Mouse (Mus musculus) hindlimb bud, embryonic 11.5 days (tissue): ENCODE results near the gene 4930535I16Rik.
A peak's percentile ranks its signal among the peaks of the same experiment; 100 is the strongest.
"Not testable (repeated sequence)": the region's sequence is repeated elsewhere in the genome, so short reads cannot be mapped to it uniquely, and the experiment has no call there.

Experiments used
- DNase-seq: peaks from one replicate; pipeline ENCODE4 v3.0.0-alpha.2; 2012; ENCODE audit warnings: low read depth, low spot score; ENCODE audit errors: extremely low spot score

Gene 4930535I16Rik

DNA sequence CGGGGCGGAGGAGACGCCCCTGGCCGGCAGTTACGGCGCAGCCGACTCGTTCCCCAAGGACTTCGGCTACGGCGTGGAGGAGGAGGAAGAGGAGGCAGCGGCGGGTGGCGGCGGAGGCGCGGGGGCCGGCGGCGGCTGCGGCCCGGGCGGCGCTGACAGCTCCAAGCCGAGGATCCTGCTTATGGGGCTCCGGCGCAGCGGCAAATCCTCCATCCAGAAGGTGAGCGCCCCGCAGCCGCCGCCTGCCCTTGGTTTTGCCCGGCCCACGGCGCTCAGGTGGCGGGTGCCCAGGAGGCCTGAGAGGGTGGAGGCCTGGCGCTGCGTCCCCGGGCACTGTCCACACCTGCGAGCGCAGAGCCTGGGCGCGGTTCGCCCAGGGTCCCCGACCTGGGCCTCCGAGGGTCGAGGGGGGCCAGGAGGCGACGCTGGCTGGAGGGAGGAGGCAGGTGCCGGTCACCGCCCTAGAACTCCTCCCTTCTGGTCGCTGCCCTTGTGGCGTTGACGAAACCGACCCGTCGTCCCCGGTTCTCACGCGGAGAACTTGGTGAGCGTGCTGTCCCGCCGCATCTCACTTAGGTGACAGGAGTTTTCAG is at the start of gene 4930535I16Rik:
TSS of gene 4930535I16Rik (minus strand) at position 475 of the 593 bp plus-strand sequence.
- no peak for DNase-seq

DNA sequence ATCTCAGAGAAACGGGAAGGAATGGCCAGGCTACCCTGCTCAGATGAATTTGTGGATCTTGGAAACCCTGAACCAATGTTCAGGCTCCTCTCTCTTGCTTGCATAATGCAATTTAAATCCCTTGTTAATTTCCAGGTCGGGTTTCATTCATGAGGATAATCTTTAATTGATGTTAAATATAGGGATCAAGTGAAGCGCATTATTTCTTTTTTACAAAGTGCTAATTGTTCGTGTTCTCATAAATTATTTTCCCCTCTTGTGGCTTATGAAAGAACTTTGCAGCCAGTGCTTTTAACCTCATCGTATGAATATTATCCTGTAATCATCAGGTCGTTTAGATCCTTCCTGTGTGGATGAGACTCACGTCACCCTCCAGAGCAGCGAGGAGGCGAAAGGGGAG is 44.9 kb upstream of the 4930535I16Rik start:
- no peak for DNase-seq

DNA sequence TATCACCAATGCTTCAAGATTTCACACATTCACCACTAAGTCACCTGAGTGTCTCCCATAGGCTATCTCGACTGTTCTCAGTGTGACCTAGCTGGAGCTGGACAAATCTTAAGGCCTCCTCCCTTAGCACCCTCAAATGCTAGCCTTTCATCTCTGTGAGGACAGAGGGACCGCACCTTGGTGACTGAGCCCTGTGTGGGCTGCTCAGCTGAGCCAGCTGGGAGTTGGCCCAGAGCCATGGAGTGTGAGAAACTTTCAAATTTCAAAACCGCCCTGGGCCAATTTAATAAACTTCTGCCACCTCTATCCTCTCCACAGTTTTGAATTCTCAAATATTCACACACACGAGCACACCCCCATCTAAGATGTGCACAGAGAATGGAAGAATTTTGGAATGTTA is 43.1 kb upstream of the 4930535I16Rik start:
- no peak for DNase-seq

DNA sequence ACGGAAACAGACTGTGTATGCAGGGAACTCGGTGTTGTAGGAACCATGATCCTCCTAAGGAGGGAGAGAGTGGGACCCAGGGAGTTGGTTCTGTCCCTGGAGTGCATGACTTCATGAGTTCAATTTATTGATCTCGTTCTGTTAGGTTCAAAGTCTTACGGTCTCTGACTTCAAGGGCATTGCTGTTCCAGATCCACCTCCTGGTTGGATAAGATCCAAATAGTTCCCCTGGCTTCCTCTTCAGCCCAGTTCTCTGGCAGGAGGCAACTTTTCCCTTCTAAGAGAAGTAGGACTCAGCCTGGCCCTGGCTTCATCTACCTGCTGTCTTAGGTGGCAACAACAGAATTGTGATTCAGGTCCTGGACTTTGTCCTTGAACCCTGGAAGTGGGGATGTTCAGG is 40.1 kb upstream of the 4930535I16Rik start:
- no peak for DNase-seq

DNA sequence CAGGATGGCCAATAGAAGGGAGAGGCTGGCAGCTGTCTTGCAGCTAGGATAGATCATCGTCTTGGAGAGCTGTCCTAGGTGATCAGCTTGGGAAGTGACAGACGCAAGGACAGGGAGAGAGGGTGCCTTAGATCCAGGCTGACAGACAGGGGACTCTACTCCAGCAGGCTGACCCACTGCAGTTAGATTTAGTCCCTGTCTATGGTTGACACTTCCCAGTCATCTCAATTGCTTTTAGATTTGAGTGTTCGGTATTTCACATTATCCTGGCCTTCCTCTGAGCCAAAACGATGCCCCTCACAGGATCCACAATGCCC is 39.6 kb upstream of the 4930535I16Rik start:
- DNase-seq: no peak

DNA sequence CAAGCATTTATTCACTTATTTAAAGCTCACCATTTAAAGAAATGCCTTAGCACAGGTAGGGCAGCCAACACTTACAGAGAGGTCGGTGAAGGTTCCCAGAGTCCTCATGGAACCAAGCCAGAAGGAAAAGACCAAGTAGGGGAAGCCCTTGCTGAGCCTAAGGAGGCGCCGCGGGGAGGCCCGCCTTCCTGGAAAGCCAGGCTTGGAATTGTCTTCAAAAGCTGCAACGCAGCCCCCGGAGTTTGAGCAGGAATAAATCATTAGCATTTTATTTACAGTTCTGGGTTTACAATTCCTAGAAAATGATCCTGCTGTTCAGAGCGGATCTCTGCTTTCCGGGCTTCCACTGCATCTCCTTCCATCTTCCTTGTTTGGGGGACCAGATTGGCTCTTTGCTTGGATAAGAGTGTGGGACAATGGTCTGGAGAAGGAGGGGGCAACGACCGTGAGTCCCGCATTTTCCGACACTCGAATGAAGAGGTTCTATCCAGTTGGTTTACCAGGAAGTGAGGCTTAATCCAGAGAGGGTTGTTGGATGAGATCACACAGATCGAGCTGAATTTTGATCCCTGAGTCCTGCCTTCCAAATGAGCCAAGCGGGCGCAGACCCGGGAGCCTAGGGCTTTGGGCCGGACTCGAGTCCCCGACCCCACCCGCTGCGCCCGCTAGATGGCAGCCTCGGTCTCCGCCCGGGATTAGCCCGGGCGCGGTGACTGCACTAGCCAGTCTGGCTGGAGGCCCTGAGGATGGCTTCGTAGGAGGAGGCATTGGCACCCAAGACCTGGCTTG is 39.1 kb upstream of the 4930535I16Rik start:
- peak; percentile 10 for DNase-seq

DNA sequence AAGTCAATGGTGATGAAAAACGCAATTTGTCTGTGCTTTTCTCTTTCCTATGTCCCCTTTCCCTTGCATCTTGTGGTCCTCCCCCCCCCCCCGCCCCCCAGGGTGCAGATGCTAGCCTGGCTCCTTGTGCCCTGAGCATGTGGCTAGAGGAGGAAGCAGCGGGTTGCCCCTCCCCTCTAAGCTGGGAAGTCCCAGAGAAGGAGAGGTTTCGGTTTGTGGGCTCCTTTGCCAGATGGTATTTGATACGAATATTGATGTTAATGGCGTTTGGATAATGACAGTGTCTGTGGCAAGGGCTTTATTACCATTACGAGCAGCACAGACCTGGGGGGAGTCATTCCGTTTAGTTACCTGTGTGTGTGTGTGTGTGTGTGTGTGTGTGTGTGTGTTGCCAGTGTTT is 34.2 kb upstream of the 4930535I16Rik start:
- DNase-seq: no peak

DNA sequence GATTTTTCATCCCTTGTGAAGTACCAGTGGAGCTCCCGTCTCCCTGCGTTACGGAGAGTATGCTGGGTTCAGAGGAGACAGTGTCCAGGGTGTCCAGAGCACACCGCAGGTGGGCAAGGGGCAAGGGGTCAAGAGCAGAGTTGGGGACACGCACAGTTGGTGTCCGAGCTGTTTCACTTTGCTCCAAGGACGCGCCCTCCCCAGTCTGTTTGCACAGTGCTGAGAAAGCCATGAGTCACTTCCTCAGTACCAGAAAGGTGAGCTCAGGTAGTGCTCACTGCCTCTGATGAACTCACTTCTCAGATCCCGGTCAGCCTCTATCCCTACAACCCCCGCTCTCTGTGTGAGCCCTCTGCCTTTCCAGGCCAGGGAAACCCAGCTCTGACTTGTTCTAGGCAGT is 31.8 kb upstream of the 4930535I16Rik start:
- DNase-seq: no peak

DNA sequence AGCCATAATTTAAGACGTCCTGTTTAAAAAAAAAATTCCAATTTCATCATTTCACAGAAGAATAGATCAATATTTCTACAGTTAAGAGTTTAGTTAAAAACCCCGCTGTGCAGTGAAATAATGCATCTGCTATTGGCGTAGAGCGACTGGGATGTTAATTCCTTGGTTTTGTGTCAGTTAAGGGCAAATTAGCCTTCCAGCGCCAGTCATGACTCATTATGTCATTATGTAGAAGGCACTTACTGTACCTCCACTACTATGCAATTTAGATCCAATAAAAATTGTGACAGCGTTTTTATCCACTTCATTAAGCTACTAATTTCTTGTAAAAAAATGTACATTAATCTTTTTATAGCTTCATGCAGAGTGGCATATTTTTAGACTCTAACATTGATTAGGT is 31.1 kb upstream of the 4930535I16Rik start:
- DNase-seq: no peak

DNA sequence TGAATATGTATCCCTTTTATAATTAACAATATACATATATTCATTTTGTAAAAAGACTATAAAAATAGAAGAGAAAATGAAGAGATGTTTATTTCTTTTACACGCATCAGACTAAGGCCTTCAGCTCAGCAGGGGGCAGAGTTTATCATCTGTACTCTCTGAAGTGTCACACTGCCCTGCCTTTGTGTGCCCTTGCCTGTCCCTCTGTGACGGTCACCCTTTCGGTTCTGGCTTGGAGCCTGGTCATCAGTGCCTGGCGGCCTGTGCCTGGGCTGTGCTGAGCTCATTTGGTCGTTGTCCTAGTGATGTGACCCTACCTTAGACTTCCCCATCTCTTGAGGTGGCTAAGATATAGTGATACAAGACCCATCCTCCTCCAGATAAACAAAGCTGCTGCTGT is 29.3 kb upstream of the 4930535I16Rik start:
- no peak for DNase-seq

DNA sequence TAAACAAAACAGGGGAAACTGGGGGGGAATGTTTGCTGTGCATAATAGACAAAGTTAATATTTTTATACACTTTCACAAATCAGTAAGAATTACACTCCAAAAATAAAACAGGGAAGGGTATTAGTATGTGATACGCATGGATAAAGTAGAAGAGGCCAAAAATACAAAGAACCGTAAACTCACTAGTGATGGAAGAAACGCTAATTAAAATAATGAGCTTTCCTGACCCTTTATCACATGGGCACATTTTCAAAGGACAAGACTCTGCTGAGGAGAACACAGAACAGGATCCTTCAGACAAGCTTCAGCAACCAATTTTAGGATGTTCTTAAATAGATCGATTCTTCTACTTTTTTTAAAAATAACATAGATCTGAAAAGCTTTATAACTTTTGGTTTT is 28.9 kb upstream of the 4930535I16Rik start:
- no peak for DNase-seq

DNA sequence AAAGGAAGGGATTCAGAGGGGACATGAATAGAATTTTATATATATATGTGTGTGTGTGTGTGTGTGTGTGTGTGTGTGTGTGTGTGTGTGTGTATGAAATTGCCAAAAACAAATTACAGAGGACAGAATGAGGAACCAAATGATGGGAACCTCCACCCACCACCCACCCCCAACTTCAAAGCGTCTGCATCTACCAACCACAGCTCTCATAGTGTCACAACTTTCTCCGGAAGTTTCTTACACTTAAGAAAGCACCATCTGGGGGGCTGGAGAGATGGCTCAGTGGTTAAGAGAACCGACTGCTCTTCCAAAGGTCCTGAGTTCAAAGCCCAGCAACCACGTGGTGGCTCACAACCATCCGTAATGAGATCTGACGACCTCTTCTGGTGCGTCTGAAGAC is 23.1 kb upstream of the 4930535I16Rik start:
- not testable (repeated sequence) for DNase-seq

DNA sequence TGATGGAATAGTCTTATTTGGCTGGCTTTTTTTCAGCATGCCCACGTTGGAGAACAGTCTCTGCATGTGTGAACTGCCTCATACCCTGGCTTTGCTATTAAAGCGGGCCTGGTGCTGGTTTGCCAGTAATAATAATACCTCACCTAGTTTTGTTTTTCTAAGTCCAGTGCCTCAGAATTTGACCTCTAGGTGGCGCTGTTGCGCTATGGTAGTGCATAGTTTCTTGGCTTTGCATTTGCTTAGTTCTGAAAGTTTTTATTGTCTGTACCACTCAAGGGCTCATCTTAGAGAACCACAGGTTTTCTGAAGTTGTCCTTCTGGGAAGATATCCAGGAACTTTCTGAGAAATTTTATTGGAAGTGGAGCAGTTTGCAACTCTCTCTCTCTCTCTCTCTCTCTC is 22.0 kb upstream of the 4930535I16Rik start:
- DNase-seq: peak; percentile 83

DNA sequence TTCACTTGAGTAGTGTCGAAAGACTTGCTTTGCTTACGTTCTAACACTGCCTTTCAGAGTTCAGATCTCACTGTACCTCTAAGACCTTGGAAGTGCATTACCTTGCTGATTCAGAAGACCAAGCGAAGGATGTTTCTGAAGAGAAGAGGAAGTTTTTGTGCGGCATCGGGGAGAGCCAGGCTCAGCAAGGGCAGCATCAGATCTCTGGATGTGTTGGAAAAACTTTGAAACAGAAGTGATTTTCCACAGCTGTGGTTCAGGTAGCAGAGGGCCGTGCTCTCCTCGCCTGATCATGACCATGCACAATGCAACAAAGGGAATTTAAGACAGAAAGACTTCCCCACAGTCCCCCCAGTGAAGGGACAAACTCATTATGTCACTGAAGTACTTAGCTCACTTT is 18.2 kb upstream of the 4930535I16Rik start:
- no peak for DNase-seq

DNA sequence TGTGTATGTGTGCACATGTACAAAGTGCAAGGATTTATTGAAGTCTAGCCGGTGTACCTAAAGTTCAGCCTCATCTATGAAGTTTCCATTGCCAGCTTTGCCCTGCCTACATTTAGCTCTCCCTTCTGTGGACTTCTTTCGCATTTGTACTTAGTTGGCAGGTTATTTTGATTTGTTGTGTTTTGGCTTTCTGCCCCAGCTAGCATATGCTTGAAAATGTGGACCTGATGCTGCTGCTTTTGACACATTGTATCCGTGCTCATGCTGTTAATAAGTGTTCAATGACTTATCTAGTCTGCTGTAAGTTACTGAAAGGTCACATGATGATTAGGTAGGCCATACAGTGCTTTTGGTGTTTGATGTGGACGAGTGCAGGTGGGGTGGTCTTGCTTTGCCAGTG is 16.5 kb upstream of the 4930535I16Rik start:
- DNase-seq: no peak

DNA sequence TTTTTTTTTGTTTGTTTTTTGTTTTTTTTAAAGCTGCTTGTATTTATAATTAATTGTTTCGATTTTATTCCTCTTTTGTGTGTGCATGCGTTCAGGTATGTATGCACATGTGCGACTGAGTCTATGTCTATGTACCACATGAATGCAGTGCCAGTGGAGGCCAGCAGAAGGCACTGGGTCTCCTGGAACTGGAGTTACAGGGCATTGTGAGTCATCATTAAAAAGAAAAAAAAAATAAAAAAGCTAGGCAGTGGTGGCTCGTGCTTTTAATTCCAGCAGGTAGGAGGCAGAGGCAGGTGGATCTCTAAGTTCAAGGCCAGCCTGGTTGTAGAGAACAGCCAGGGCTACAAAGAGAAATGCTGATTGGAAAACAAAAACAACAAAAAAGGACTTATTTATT is 12.2 kb upstream of the 4930535I16Rik start:
- DNase-seq: no peak

DNA sequence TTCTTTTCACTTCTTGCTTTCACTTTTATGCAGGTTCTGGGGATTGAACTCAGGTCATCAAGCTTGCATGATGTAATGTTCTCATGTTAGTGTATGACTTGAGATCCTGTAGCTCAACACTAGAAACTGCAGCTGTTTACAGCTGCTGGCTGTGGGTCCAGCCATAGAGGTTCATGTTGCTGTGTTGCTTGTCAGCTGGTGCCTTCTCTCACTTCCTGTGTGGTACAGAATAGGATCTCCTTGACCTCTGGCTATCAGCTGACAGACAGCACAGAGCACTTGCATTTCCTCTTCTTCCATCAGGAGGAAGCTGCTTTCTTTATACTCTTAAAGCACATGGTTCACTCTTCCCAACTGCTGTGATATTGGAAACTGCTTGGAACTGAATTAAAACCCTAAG is 10.1 kb upstream of the 4930535I16Rik start:
- DNase-seq: no peak

DNA sequence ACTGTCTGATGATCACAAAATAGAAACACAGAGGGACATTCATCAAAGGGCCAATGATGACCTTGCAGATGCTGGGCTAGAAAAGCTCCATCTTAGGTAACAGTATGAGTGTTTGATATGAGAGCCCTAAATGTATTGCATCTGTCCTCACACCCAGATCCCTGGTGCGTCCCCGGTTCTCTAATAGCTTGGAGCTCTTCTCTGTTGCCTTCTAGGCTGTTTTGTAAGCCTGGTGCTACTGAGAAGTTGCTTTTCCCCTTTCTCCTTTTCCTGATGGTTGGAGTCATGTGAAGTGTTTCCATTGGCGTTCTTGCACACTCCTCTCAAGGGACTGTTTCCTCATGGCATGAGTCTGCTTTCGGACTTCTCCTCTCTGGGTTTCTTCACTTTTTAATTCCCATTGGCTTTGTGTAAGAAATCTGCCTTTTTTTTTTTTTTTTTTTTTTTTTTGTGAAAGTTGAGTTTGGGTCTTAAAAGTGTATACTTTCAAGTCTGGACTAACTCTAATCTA is 3.3 kb upstream of the 4930535I16Rik start:
- DNase-seq: no peak

DNA sequence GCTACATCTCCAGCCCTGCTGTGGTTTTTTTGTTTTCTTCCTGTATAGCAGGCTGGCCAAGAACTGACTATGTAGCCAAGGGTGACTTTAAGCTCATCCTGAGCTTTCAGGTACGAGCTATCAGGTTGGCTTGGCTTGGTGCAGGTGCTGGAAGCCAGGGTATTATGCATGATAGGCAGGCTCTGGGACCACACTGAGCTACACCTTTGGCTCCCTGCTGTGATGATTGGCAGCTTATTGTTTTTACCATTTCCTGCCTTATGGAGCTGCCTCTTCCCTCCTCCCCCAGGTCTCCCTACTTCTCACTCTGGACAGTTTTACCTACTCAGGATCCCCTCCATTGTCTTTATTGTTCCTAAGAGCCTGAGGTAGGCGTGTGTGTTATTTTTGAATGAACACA is 1.0 kb upstream of the 4930535I16Rik start:
- DNase-seq: no peak

DNA sequence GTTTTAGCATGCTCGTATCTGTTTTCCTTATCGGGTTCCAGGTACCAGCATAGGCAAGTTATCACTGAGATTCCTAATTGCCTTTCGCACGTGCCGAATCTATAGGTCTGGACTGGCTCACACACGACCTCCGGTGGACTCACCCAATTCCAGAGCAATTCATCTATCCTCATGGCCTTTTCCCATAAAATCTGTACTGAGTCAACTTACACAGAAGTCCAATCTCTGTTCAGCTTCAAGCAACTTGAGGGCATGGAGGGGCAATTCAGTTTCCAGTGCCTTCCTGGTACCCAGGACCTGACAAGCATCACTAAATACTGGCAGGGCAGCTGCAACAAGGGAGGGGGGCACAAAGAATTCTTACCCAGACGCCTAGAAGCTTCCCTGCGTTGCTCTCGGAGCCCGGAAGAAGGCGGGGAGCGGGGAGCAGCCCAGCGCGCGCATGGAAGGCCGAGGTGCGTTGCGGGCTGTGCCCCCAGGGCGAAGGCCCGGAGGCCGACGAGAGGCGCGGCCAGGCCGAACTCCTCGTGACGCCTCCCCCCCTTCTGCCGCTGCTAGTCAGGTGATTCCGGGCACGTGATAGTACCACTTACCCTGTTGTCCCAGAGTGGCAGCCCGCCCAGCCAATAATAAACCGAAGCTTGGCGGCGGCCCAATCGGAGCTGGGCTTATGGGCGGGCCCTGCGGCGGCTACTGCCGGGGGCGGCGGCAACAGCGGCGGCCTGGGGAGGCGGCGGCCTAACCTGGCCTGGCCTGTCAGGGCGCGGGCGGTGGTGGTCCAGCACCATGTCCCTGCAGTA is 874 bp downstream of the 4930535I16Rik start, which contains the start of gene Rragc:
TSS of gene Rragc (plus strand) at position 699 of the 800 bp plus-strand sequence.
- peak; percentile 75 for DNase-seq

DNA sequence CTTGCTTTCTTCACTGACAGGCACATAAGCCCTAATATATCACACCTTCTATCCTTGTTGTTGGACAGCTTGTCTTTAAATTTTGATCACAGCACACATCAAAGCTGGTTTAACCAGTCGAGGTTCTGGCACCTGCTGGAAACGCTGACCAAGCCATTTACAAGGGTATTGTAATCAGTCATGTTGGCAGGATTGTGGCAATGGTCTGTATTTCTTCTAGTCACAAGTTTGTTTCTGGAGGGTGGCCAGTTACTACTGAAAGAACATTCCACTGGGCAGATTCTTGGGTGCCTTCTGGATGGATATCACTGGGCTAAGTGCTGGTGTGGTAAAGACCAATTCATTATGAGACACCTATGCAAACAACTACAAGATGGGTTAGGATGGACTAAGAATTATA is 5.4 kb downstream of the 4930535I16Rik start:
- no peak for DNase-seq

DNA sequence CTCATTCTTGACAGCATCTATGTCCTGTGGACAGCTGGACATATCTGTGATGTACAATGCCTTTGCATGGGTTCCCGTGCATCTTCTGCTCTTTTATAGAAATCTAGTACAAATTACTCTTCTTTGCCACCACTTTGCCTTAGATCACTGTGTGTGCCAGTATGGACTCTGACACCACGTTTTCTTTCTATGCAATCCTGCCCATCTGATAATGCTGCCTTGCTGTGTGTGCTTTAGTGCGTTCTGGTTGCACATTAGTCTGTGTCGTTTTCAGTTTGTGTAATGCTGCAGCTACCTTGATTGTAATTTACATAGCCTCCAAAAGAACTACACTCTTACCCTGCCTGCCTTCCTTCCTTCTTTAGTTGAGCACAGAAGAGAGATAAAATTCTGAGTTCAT is 6.3 kb downstream of the 4930535I16Rik start:
- no peak for DNase-seq
